Mouse (Mus musculus): Measurements from ENCODE around the gene 4933407L21Rik. TPM values are rescaled to one million over a fixed set of nuclear protein-coding genes. Genes with fewer than 3 reads are reported as not detected.
A peak's percentile ranks its signal among the peaks of the same experiment; 100 is the strongest.

4933407L21Rik gene
- total and polyA plus RNA-seq, 3 experiments, result 0.17 to 0.71 (median 0.19) TPM

DNA sequence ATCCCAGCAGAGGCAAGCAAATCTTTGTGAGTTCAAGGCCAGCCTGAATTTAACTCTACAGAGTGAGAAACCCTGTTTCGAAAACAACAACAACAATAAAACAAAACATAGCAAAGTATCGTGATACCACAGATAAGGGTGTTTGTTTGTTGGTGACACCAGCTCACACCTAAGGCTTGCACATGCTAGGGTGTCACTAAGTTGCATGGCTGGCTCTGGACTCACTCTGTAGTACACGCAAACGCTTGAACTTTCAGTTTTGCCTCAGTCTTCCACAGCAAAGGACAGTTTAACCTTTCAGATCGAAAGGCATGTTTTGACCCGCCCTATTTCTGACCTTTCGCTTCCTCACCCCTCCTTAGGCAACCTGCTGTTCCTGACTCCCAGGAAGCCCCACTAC is 41.1 kb upstream of the 4933407L21Rik start:
- peak overlapping the region; percentile 24; the same call in 1 of the 2 replicates for H3K4me2 ChIP-seq (ENCODE audit: insufficient read depth, low read depth, poor library complexity, severe bottlenecking)
- TF ChIP-seq MXI1 (IDR thresholded peaks at IDR 0.05; ENCODE audit: low read depth, low read length), result no peak
- TF ChIP-seq POLR2A (IDR thresholded peaks at IDR 0.05; ENCODE audit: low read depth, low read length), result no peak
- TF ChIP-seq JUN (IDR thresholded peaks at IDR 0.05; ENCODE audit: insufficient read depth, low read depth, low read length), result no peak
- no peak for TF ChIP-seq SIN3A (IDR thresholded peaks at IDR 0.05; ENCODE audit: low read length)
- no peak; the same call in 1 of the 2 replicates for TF ChIP-seq EP300 (IDR thresholded peaks at IDR 0.05; ENCODE audit: low read length)
- TF ChIP-seq MYC (IDR thresholded peaks at IDR 0.05; ENCODE audit: low read depth, low read length), result 0 out of 2 replicates have a peak, but pooled peaks have one; percentile 9
- no peak for TF ChIP-seq RCOR1 (conservative IDR thresholded peaks at IDR 0.05; ENCODE audit: low read depth, low read length)
- TF ChIP-seq MEF2A (IDR thresholded peaks at IDR 0.05; ENCODE audit: borderline replicate concordance, low read depth, low read length), result no peak
- TF ChIP-seq CHD2 (IDR thresholded peaks at IDR 0.05; ENCODE audit: low read length), result no peak
- no peak for TF ChIP-seq ELF1 (IDR thresholded peaks at IDR 0.05; ENCODE audit: low read depth, low read length)
- TF ChIP-seq KAT2A (IDR thresholded peaks at IDR 0.05; ENCODE audit: insufficient replicate concordance, low read length), result no peak
- peak; percentile 54; the same call in 1 of the 2 replicates for TF ChIP-seq IRF4 (IDR thresholded peaks at IDR 0.05; ENCODE audit: low read depth, low read length)
- TF ChIP-seq GABPA (IDR thresholded peaks at IDR 0.05; ENCODE audit: insufficient replicate concordance, low read depth, low read length), result no peak
- no peak for TF ChIP-seq ZC3H11A (IDR thresholded peaks at IDR 0.05; ENCODE audit: low read depth, low read length)
- TF ChIP-seq ETS1 (conservative IDR thresholded peaks at IDR 0.05; ENCODE audit: low read depth, low read length), result no peak
- TF ChIP-seq POLR2AphosphoS2 (IDR thresholded peaks at IDR 0.05; ENCODE audit: low read depth, low read length), result no peak
- no peak overlapping the region for H3K9ac ChIP-seq (ENCODE audit: insufficient read depth, low read depth)
- H3K4me3 ChIP-seq (replicated peaks in 1 of 3; ENCODE audit: low read depth in 2 of 3, low read length in 2 of 3, poor library complexity in 1 of 3), result no peak overlapping the region
- no peaks in the 10 kb centered on the region for H3K36me3 ChIP-seq (replicated peaks in 1 of 2; ENCODE audit: control insufficient read depth in 1 of 2, insufficient read depth in 1 of 2, low read length in 1 of 2)
- no peaks in the 10 kb centered on the region for H3K9me3 ChIP-seq (replicated peaks; ENCODE audit: low read length)
- DNase-seq (ENCODE audit: extremely low read depth), result no peak
- dilution Hi-C loops (cut with MboI; ENCODE audit: extremely low pct_ligation_motif_present, extremely low pct_unique_long_range_greater_than_20kb, low sequenced_read_pairs), result no loop called here
- no peaks in the 10 kb centered on the region for H3K27me3 ChIP-seq (replicated peaks)
- no peaks in the 10 kb centered on the region for H3K79me2 ChIP-seq (replicated peaks; ENCODE audit: control insufficient read depth, extremely low read depth, insufficient read depth, poor library complexity, severe bottlenecking)
- in situ Hi-C loops (cut with MboI; ENCODE audit: low pct_ligation_motif_present, low pct_unique_long_range_greater_than_20kb, low sequenced_read_pairs), result no loop called here
- no peak overlapping the region for H3K27ac ChIP-seq (ENCODE audit: insufficient read depth, low read depth)
- peaks cover 7 to 18% of the 10 kb centered on the region in 2 experiments for H3K4me1 ChIP-seq (ENCODE audit: control insufficient read depth in 1 of 2, insufficient read depth in 2 of 2)

DNA sequence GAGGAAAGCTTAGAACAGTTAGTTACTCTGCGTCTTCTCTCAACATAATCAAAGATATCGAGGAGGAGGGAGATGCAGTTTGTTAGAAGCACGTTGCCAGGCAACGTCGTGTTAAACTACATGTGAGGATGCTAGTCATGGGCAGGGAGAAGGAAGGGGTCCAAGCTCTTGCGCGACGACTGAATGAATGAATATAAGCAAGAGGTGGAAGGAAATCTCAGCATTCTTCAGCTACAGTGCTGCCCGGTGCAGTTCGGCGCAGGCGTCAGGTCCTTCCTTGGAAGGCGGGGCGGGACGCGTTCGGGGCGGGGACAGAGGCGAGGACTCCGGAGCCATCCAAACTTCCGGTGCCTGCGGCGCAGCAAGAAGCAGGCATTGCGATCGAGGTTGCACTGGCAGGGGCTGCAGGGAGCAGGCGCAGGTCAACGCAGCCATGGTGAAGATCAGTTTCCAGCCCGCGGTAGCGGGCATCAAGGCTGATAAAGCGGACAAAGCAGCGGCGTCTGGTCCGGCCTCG is 34.0 kb upstream of the 4933407L21Rik start, which contains the start of gene Itm2c:
Gene Itm2c (plus strand): TSS at position 51 of the 517 bp plus-strand sequence.
- peak within 1 kb of the TSS; percentile 86 for H3K9ac ChIP-seq (ENCODE audit: insufficient read depth, low read depth)
- H3K4me3 ChIP-seq (replicated peaks in 1 of 3; ENCODE audit: low read depth in 2 of 3, low read length in 2 of 3, poor library complexity in 1 of 3), result peak within 1 kb of the TSS; percentile 83 to 96 (median 86)
- peak; percentile 85 for DNase-seq (ENCODE audit: extremely low read depth)
- H3K79me2 ChIP-seq (replicated peaks; ENCODE audit: control insufficient read depth, extremely low read depth, insufficient read depth, poor library complexity, severe bottlenecking), result peaks cover 31% of the 10 kb centered on the region
- H3K4me2 ChIP-seq (ENCODE audit: insufficient read depth, low read depth, poor library complexity, severe bottlenecking), result peak within 1 kb of the TSS; percentile 58
- peaks cover 0 to 6% of the 10 kb centered on the region in 2 experiments for H3K36me3 ChIP-seq (replicated peaks in 1 of 2; ENCODE audit: control insufficient read depth in 1 of 2, insufficient read depth in 1 of 2, low read length in 1 of 2)
- H3K27ac ChIP-seq (ENCODE audit: insufficient read depth, low read depth), result peak within 1 kb of the TSS; percentile 92
- H3K4me1 ChIP-seq (ENCODE audit: control insufficient read depth in 1 of 2, insufficient read depth in 2 of 2), result peaks cover 10 to 36% of the 10 kb centered on the region in 2 experiments
- in situ Hi-C loops (cut with MboI; ENCODE audit: low pct_ligation_motif_present, low pct_unique_long_range_greater_than_20kb, low sequenced_read_pairs) (loop anchor here (5.0 kb wide), 1 partner anchor 42 kb away; no protein-coding TSS in a partner anchor), dilution Hi-C loops (cut with MboI; ENCODE audit: extremely low pct_ligation_motif_present, extremely low pct_unique_long_range_greater_than_20kb, low sequenced_read_pairs) (no loop called here)
- peaks cover 3% of the 10 kb centered on the region for H3K9me3 ChIP-seq (replicated peaks; ENCODE audit: low read length)
- H3K27me3 ChIP-seq (replicated peaks), result no peaks in the 10 kb centered on the region
- TF ChIP-seq NELFE (IDR thresholded peaks at IDR 0.05; ENCODE audit: low read depth, low read length) (peak; percentile 61), MXI1 (IDR thresholded peaks at IDR 0.05; ENCODE audit: low read depth, low read length) (peak; percentile 43), USF2 (conservative IDR thresholded peaks at IDR 0.05; ENCODE audit: low read depth, low read length) (no peak), MEF2A (IDR thresholded peaks at IDR 0.05; ENCODE audit: borderline replicate concordance, low read depth, low read length) (no peak), ELF1 (IDR thresholded peaks at IDR 0.05; ENCODE audit: low read depth, low read length) (peak; percentile 66), E2F4 (IDR thresholded peaks at IDR 0.05; ENCODE audit: insufficient replicate concordance, low read depth, low read length) (no peak), RCOR1 (conservative IDR thresholded peaks at IDR 0.05; ENCODE audit: low read depth, low read length) (no peak), JUN (IDR thresholded peaks at IDR 0.05; ENCODE audit: insufficient read depth, low read depth, low read length) (no peak), KAT2A (IDR thresholded peaks at IDR 0.05; ENCODE audit: insufficient replicate concordance, low read length) (no peak), ZNF384 (IDR thresholded peaks at IDR 0.05; ENCODE audit: low read depth, low read length) (no peak), NRF1 (IDR thresholded peaks at IDR 0.05; ENCODE audit: low read depth, low read length) (peak; percentile 80), HCFC1 (IDR thresholded peaks at IDR 0.05; ENCODE audit: low read depth, low read length) (peak; percentile 59), TCF12 (IDR thresholded peaks at IDR 0.05; ENCODE audit: low read depth, low read length) (peak; percentile 63; the same call in 1 of the 2 replicates), BHLHE40 (IDR thresholded peaks at IDR 0.05; ENCODE audit: low read depth, low read length) (no peak), SIN3A (IDR thresholded peaks at IDR 0.05; ENCODE audit: low read length) (0 out of 2 replicates have a peak, but pooled peaks have one; percentile 31), RAD21 (IDR thresholded peaks at IDR 0.05; ENCODE audit: low read depth, low read length) (no peak), POLR2A (IDR thresholded peaks at IDR 0.05; ENCODE audit: low read depth, low read length) (peak; percentile 78), ZKSCAN1 (IDR thresholded peaks at IDR 0.05; ENCODE audit: borderline replicate concordance, low read depth, low read length) (no peak), GABPA (IDR thresholded peaks at IDR 0.05; ENCODE audit: insufficient replicate concordance, low read depth, low read length) (no peak), POLR2AphosphoS2 (IDR thresholded peaks at IDR 0.05; ENCODE audit: low read depth, low read length) (no peak; the same call in 1 of the 2 replicates), EP300 (IDR thresholded peaks at IDR 0.05; ENCODE audit: low read length) (no peak), TBP (conservative IDR thresholded peaks at IDR 0.05; ENCODE audit: low read depth, low read length) (peak; percentile 68), MAX (IDR thresholded peaks at IDR 0.05; ENCODE audit: low read length) (peak; percentile 22; the same call in 1 of the 2 replicates), USF1 (IDR thresholded peaks at IDR 0.05; ENCODE audit: low read depth, low read length) (no peak)
